Mouse (Mus musculus) kidney, embryonic 14.5 days (tissue): ENCODE results near the gene Ghrhr. TPM values are rescaled to one million over a fixed set of nuclear protein-coding genes. Genes with fewer than 3 reads are reported as not detected.

Experiments
- ATAC-seq: fragments of 200-750 bp; cut with Nextera tagmentation; 2 replicates; pipeline ENCODE4 v1.8.0; 2017; ENCODE audit warnings: moderate number of reproducible peaks, mild to moderate bottlenecking, moderate TSS enrichment, moderate library complexity; ENCODE audit not compliant: low FRiP score, low TSS enrichment
- H3K27ac ChIP-seq: fragments of 300-500 bp; sonication (generic); 2 replicates; pipeline ENCODE4 v1.5.1; 2014; ENCODE audit warnings: low read depth, mild to moderate bottlenecking, low read length, moderate library complexity, mixed read lengths
- H3K27me3 ChIP-seq: fragments of 300-500 bp; sonication (generic); 2 replicates; pipeline ENCODE4 v1.6.1; 2014; ENCODE audit warnings: mild to moderate bottlenecking, low read length; ENCODE audit not compliant: control insufficient read depth, insufficient read depth
- H3K36me3 ChIP-seq: fragments of 300-500 bp; sonication (generic); 2 replicates; pipeline ENCODE4 v1.6.1; 2014; ENCODE audit warnings: low read length, mixed read lengths; ENCODE audit not compliant: control insufficient read depth, insufficient read depth
- H3K4me1 ChIP-seq: fragments of 300-500 bp; sonication (generic); 2 replicates; pipeline ENCODE4 v1.6.1; 2014; ENCODE audit warnings: low read length, mixed read lengths; ENCODE audit not compliant: control insufficient read depth, insufficient read depth
- H3K4me2 ChIP-seq: fragments of 300-500 bp; sonication (generic); replicated peaks from 2 replicates; pipeline ENCODE4 v1.6.1; 2014; ENCODE audit warnings: low read depth, mild to moderate bottlenecking, low read length
- H3K4me3 ChIP-seq: fragments of 300-500 bp; sonication (generic); 2 replicates; pipeline ENCODE4 v1.5.1; 2014; ENCODE audit warnings: mild to moderate bottlenecking, low read length
- H3K9ac ChIP-seq: fragments of 300-500 bp; sonication (generic); 2 replicates; pipeline ENCODE4 v1.6.1; 2014; ENCODE audit warnings: low read depth, mild to moderate bottlenecking, low read length, moderate library complexity
- H3K9me3 ChIP-seq: fragments of 300-500 bp; sonication (generic); 2 replicates; pipeline ENCODE4 v1.6.1; 2016; ENCODE audit warnings: low read length; ENCODE audit not compliant: control insufficient read depth
- WGBS: fragments of 180-500 bp; shearing (Covaris S2); extraction: QIAGEN DNeasy Blood & Tissue Kit; methylation state at CpG from one replicate; pipeline ENCODE4 v1.1.7; 2014; 5-methylcytosine and 5-hydroxymethylcytosine counted together
- polyA plus RNA-seq: library from polyadenylated mRNA; unstranded; fragments of >200 nt; fragmentation: Nextera tagmentation; extraction: Ambion mirVana; gene quantifications from 2 replicates; pipeline ENCODE4 v1.2.1, GENCODE M21; 2014

Ghrhr gene
- polyA plus RNA-seq, result not detected in 2 replicates

DNA sequence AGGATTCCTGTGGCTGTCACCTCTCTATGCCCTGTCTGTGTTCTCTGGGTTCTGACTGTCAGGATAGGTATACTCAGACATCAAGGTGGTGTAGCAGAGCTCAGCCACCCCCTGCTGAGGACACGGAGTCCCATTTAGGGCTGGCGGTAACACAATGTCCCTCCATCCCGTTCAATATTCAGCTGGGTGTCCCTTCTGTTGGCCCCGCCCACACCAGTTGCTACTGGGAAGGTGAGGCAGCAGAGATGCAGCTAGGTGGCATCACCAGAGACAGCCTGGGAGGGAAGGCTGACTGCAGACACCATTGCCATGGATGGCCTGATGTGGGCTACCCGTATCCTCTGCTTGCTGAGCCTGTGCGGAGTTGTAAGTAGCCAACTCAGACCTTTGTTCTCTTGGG, at the start of gene Ghrhr:
Gene Ghrhr, plus strand, starts transcription at position 220 of the 400 bp plus-strand sequence.
- no peak within 1 kb of the TSS for H3K4me3 ChIP-seq
- no peaks in the 10 kb centered on the region for H3K9me3 ChIP-seq
- H3K4me1 ChIP-seq, result no peaks in the 10 kb centered on the region
- H3K9ac ChIP-seq, result no peak within 1 kb of the TSS
- H3K27ac ChIP-seq, result no peak within 1 kb of the TSS
- no peak for ATAC-seq
- WGBS, result 82% methylated on average over 6 of the region's 6 CpGs
- H3K36me3 ChIP-seq, result no peaks in the 10 kb centered on the region
- H3K4me2 ChIP-seq, result no peak within 1 kb of the TSS
- no peaks in the 10 kb centered on the region for H3K27me3 ChIP-seq

GRCm38 (mm10) chr6:55326299-55326698, 49.8 kb upstream of the Ghrhr start:
- no peak overlapping the region for H3K4me3 ChIP-seq

DNA sequence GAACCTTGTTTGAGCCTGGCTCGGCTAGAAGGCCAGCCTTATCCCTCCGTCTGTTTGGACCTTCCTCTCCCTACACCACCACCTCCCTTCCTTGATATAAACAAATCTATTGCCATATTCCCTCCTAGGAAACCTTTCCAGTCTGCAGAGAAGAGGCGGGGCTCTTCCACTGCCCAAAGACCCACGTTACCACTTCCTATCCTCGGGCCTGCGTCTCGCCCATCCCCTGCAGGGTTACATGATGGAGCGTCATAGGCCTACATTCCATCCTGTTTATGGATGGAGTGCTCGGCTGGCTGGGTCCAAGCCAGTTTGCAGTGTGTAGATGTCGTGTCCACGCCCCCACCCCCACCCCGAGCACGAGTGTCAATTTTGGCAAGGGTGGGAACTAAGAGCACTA, 48.8 kb upstream of the Ghrhr start:
- Histone ChIP-seq H3K27me3 (no peaks in the 10 kb centered on the region), H3K27ac (no peak overlapping the region), H3K4me3 (no peak overlapping the region), H3K4me1 (no peaks in the 10 kb centered on the region), H3K9me3 (no peaks in the 10 kb centered on the region), H3K9ac (no peak overlapping the region), H3K4me2 (no peak overlapping the region), H3K36me3 (no peaks in the 10 kb centered on the region)
- no peak for ATAC-seq
- WGBS, result 82% methylated on average over 13 of the region's 13 CpGs

More at GRCm38 (mm10) chr6:55326299-55326698, 49.8 kb upstream of the Ghrhr start:
- Histone ChIP-seq H3K9ac (no peak overlapping the region), H3K36me3 (no peaks in the 10 kb centered on the region), H3K4me2 (no peak overlapping the region), H3K27ac (no peak overlapping the region), H3K27me3 (no peaks in the 10 kb centered on the region), H3K4me1 (no peaks in the 10 kb centered on the region), H3K9me3 (no peaks in the 10 kb centered on the region)
- ATAC-seq, result no peak
- 67% methylated on average over 4 of the region's 4 CpGs for WGBS

DNA sequence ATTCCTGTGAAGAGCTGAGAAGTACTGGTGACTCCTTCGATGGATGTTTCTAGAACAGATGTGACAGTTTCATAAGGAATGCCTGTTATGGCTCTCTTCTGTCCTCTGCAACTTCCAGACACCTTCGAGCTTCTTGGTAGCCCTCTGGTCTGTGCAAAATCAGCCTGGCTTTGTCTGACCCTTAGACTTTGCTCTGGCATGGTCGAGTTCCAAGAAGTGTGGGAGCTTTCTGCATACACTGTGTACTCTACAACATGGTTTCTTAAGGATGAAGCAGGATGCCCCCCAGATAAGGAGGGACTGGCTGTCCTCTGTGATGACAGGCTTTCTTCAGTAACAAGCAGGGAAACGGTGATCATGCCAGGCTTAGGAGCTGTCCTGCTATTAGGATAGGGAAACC, 47.9 kb upstream of the Ghrhr start:
- Histone ChIP-seq H3K36me3 (no peaks in the 10 kb centered on the region), H3K4me2 (no peak overlapping the region), H3K27ac (no peak overlapping the region), H3K9me3 (no peaks in the 10 kb centered on the region), H3K27me3 (no peaks in the 10 kb centered on the region), H3K4me3 (no peak overlapping the region), H3K4me1 (no peaks in the 10 kb centered on the region), H3K9ac (no peak overlapping the region)
- ATAC-seq, result no peak
- WGBS, result 74% methylated on average over 4 of the region's 4 CpGs

DNA sequence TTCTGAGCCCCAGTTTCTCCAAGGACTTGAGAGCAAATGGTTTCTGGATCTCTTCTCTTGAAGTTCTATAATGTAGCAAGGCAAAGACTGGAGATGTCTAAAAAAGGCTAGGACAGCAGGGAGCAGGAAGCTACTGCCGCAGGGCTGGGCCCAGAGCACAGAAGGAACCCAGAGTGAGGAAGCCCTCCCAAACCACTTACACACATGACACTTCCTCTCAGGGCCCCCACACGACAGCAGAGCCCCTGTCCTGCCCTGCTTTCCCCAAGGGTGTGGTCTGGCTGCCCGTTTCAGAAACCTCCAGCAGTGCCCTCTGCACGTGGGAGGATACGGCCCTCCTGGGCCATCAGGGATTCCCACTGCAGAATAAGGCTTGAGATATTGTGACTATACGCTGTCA, 44.8 kb upstream of the Ghrhr start:
- Histone ChIP-seq H3K4me3 (no peak overlapping the region), H3K27me3 (no peaks in the 10 kb centered on the region), H3K9me3 (no peaks in the 10 kb centered on the region), H3K9ac (no peak overlapping the region), H3K4me2 (no peak overlapping the region), H3K27ac (no peak overlapping the region), H3K36me3 (no peaks in the 10 kb centered on the region), H3K4me1 (peaks cover 6% of the 10 kb centered on the region; the same call in 1 of the 2 replicates)
- WGBS, result 42% methylated on average over 6 of the region's 6 CpGs
- ATAC-seq, result no peak

DNA sequence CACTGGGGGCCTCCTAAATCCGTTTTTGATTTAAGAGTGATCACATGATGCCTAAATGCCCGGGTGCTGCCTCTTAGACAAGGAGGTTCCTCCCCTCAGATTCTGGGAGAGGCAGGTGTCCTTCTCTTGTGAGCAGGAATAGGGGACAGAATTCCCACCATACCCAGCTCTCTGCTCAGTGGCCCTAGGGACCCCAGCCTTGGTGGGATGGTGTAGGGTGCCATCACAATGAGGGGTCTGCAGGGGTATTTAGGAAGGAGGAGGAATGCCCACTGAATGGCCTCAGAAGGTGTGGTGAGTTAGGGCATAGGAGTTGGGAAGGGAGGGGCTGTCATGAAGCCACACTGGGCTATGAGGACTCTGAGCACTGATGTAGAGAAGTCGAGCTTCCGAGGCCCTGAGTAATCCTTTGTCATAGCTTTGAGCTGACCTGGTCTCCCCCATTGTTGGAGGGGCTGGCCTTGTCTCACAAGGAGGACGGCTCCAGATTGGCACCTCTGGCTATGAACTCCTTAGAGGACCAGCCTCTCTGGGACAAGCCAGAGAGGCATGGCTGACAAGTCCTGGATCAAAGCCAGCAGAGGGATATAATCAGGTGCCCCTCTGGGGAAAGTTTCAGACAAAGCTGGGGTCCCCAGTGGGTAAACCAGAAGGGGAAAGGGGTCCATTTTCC, 43.9 kb upstream of the Ghrhr start:
- H3K4me1 ChIP-seq, result peaks cover 9% of the 10 kb centered on the region; the same call in 1 of the 2 replicates
- H3K9me3 ChIP-seq, result no peaks in the 10 kb centered on the region
- WGBS, result 57% methylated on average over 5 of the region's 5 CpGs
- no peak for ATAC-seq
- no peaks in the 10 kb centered on the region for H3K36me3 ChIP-seq
- no peak overlapping the region for H3K9ac ChIP-seq
- no peak overlapping the region for H3K4me3 ChIP-seq
- no peak overlapping the region for H3K4me2 ChIP-seq
- H3K27ac ChIP-seq, result no peak overlapping the region
- H3K27me3 ChIP-seq, result no peaks in the 10 kb centered on the region

- H3K9me3 ChIP-seq, result no peaks in the 10 kb centered on the region
- H3K27ac ChIP-seq, result no peak overlapping the region
- H3K27me3 ChIP-seq, result no peaks in the 10 kb centered on the region
- no peaks in the 10 kb centered on the region for H3K36me3 ChIP-seq
- H3K4me3 ChIP-seq, result no peak overlapping the region
- WGBS, result 81% methylated on average over 6 of the region's 6 CpGs
- no peak overlapping the region for H3K4me2 ChIP-seq
- H3K4me1 ChIP-seq, result peaks cover 9% of the 10 kb centered on the region; the same call in 1 of the 2 replicates
- no peak for ATAC-seq
- no peak overlapping the region for H3K9ac ChIP-seq
These were observed 43.4 kb upstream of the Ghrhr start for GRCm38 (mm10) chr6:55332773-55333109.

DNA sequence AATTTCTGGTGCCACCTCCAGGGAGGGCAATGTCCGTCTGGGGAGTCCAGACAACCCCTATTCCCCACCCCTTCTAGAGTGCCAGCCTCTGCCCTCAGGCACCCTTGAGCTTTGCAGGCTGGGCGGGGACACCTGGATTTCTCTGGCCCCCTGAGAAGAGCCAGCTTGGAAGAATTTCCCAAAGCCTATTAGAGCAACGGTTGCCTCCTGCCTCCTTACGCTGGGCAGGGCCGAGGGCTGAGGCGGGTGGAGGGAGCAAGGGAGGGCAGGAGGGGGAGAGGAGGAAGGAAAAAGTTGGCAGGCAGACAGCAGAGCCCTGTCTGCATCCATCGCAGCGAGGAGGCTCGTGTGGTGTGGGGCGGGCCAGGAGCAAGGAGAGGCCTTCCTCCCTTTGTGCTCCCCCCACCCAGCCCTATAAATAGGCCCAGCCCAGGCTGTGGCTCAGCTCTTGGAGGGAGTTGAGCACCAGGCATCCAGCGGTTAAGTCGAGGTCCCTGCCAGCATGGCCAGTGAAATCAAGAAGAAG, 40.0 kb upstream of the Ghrhr start, which contains the start of gene Aqp1:
Gene Aqp1, plus strand, starts transcription at position 444 of the 526 bp plus-strand sequence.
- Histone ChIP-seq H3K4me3 (no peak within 1 kb of the TSS), H3K36me3 (no peaks in the 10 kb centered on the region), H3K4me2 (no peak within 1 kb of the TSS; the same call in 1 of the 2 replicates), H3K27me3 (no peaks in the 10 kb centered on the region), H3K9ac (no peak within 1 kb of the TSS; the same call in 1 of the 2 replicates), H3K27ac (no peak within 1 kb of the TSS), H3K9me3 (no peaks in the 10 kb centered on the region), H3K4me1 (peaks cover 9% of the 10 kb centered on the region; the same call in 1 of the 2 replicates)
- WGBS, result 18% methylated on average over 12 of the region's 12 CpGs
- ATAC-seq, result peak; percentile 70; the same call in 1 of the 2 replicates

GRCm38 (mm10) chr6:55337242-55337641, 38.9 kb upstream of the Ghrhr start:
- no peak overlapping the region; the same call in 1 of the 2 replicates for H3K4me2 ChIP-seq
- no peak overlapping the region for H3K4me3 ChIP-seq
- 90% methylated on average over 5 of the region's 5 CpGs for WGBS
- H3K9me3 ChIP-seq, result no peaks in the 10 kb centered on the region
- H3K36me3 ChIP-seq, result no peaks in the 10 kb centered on the region
- no peak overlapping the region for H3K9ac ChIP-seq
- peaks cover 9% of the 10 kb centered on the region; the same call in 1 of the 2 replicates for H3K4me1 ChIP-seq
- no peak for ATAC-seq
- no peaks in the 10 kb centered on the region for H3K27me3 ChIP-seq
- H3K27ac ChIP-seq, result no peak overlapping the region
